Mouse (Mus musculus) myocyte (in vitro differentiated cells): ENCODE data around the gene Dcp1b.

Experiments
- E2F4 ChIP-seq: IDR thresholded peaks from one replicate; pipeline ENCODE4 v1.6.1; 2011; ENCODE audit warnings: mild to moderate bottlenecking, control low read depth, moderate library complexity; ENCODE audit not compliant: insufficient read depth
- MAX ChIP-seq: IDR thresholded peaks from one replicate; pipeline ENCODE4 v1.6.1; 2011; ENCODE audit warnings: low read depth, mild to moderate bottlenecking, control low read depth
- MYOD1 ChIP-seq, 3 experiments: IDR thresholded peaks; one replicate each; pipeline ENCODE4 v1.6.1; 2011; ENCODE audit warnings: control low read depth in 2 of 3, low read depth in 2 of 3, mild to moderate bottlenecking in 2 of 3, moderate library complexity in 1 of 3; ENCODE audit not compliant: insufficient read length in 2 of 3, control insufficient read depth in 1 of 3
- POLR2A ChIP-seq: IDR thresholded peaks from one replicate; pipeline ENCODE4 v1.6.1; 2011; ENCODE audit warnings: low read depth, mild to moderate bottlenecking, control low read depth, moderate library complexity; ENCODE audit not compliant: insufficient read length
- POLR2AphosphoS2 ChIP-seq: IDR thresholded peaks from one replicate; pipeline ENCODE4 v1.6.1; 2011; ENCODE audit warnings: low read depth, control low read depth; ENCODE audit not compliant: insufficient read length
- TCF12 ChIP-seq: IDR thresholded peaks from one replicate; pipeline ENCODE4 v1.6.1; 2011; ENCODE audit warnings: mild to moderate bottlenecking, control low read depth; ENCODE audit not compliant: poor library complexity, insufficient read depth, severe bottlenecking
- USF1 ChIP-seq: IDR thresholded peaks from one replicate; pipeline ENCODE4 v1.6.1; 2011; ENCODE audit warnings: low read depth, mild to moderate bottlenecking, control low read depth, moderate library complexity

DNA sequence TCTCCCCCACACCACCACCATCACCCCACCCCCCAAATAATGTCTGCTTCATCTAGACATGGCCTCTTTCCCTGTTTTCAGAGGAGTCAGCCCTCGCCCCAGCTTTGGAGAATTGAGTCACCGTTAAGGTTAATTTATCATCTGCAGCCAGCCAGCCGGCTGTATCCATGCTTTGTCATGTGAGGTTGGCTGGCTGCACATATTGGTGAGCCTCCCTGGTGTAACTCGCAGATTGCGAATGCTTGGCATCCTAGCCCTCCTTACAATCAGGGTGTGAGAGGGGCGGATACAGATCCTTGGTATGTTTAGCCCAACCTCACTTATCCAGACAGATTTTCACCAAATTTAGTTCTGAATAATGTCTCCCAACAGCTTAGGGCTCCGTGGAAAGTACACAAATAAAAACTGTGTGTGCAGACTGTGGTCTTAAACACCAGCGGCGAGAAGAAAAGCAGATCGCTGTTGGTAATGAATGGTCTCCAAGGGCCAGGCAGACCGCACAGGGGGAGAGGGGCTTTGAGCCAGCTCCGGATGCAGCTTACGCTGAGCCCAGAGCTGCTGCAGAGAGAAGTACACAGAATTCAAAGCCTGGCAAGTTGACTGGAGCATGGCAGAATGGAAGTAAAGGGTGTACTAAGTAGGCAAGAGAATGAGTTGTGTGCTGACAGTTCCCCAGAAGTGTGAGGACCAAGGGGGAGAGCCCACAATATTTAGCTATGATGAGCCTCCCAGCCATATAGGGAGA lies 49.6 kb downstream of the Dcp1b start:
- TF ChIP-seq MYOD1 (IDR thresholded peaks at IDR 0.05; ENCODE audit: control insufficient read depth in 1 of 3, insufficient read length in 2 of 3, low read depth in 2 of 3) (no peak), POLR2AphosphoS2 (no peak), MAX (no peak), POLR2A (no peak), E2F4 (no peak), USF1 (no peak), TCF12 (no peak)
